Mouse (Mus musculus) kidney, postnatal 0 days (tissue): Measurements from ENCODE around the gene Uchl1. TPM values are rescaled to one million over a fixed set of nuclear protein-coding genes. Genes with fewer than 3 reads are reported as not detected.

Experiments used
- ATAC-seq: fragments of 200-750 bp; cut with Nextera tagmentation; replicated peaks from 2 replicates; pipeline ENCODE4 v1.8.0; 2017; ENCODE audit warnings: low read depth, moderate number of reproducible peaks, moderate TSS enrichment, moderate library complexity; ENCODE audit not compliant: low FRiP score
- DNase-seq: peaks from one replicate; pipeline ENCODE4 v3.0.0-alpha.2; 2016; ENCODE audit warnings: low spot score
- H3K27ac ChIP-seq: fragments of 300-500 bp; sonication (generic); 2 replicates; pipeline ENCODE4 v1.5.1; 2014; ENCODE audit warnings: mild to moderate bottlenecking
- H3K27me3 ChIP-seq: fragments of 300-500 bp; sonication (generic); 2 replicates; pipeline ENCODE4 v1.6.1; 2014; ENCODE audit warnings: low read length, mixed read lengths; ENCODE audit not compliant: insufficient read depth
- H3K36me3 ChIP-seq: fragments of 300-500 bp; sonication (generic); 2 replicates; pipeline ENCODE4 v1.6.1; 2014; ENCODE audit warnings: low read length, mixed read lengths; ENCODE audit not compliant: insufficient read depth
- H3K4me1 ChIP-seq: fragments of 300-500 bp; sonication (generic); replicated peaks from 2 replicates; pipeline ENCODE4 v1.6.1; 2014; ENCODE audit warnings: antibody characterized with exemption, low read length, mixed read lengths; ENCODE audit not compliant: insufficient read depth
- H3K4me2 ChIP-seq: fragments of 300-500 bp; sonication (generic); 2 replicates; pipeline ENCODE4 v1.6.1; 2014; ENCODE audit warnings: mild to moderate bottlenecking, low read length, moderate library complexity, mixed read lengths
- H3K4me3 ChIP-seq: fragments of 300-500 bp; sonication (generic); replicated peaks from 2 replicates; pipeline ENCODE4 v1.5.1; 2014; ENCODE audit warnings: low read depth, low read length
- H3K9ac ChIP-seq: fragments of 300-500 bp; sonication (generic); 2 replicates; pipeline ENCODE4 v1.6.1; 2014; ENCODE audit warnings: low read depth, low read length
- H3K9me3 ChIP-seq: fragments of 300-500 bp; sonication (generic); replicated peaks from 2 replicates; pipeline ENCODE4 v1.6.1; 2016; ENCODE audit warnings: low read length, inconsistent platforms, mixed read lengths
- CTCF ChIP-seq: IDR thresholded peaks from 2 replicates; pipeline ENCODE4 v1.5.1; 2016; ENCODE audit warnings: antibody characterized with exemption, low read depth, mild to moderate bottlenecking, moderate library complexity
- WGBS: fragments of 180-500 bp; shearing (Covaris S2); extraction: QIAGEN DNeasy Blood & Tissue Kit; methylation state at CpG from one replicate; pipeline ENCODE4 v1.1.7; 2014; 5-methylcytosine and 5-hydroxymethylcytosine counted together
- polyA plus RNA-seq: library from polyadenylated mRNA; unstranded; fragments of >200 nt; fragmentation: Nextera tagmentation; extraction: Ambion mirVana; gene quantifications from 2 replicates; pipeline ENCODE4 v1.2.1, GENCODE M21; 2015

Gene Uchl1
- polyA plus RNA-seq, 1 experiment from 2014 or later: 63.3 TPM

DNA sequence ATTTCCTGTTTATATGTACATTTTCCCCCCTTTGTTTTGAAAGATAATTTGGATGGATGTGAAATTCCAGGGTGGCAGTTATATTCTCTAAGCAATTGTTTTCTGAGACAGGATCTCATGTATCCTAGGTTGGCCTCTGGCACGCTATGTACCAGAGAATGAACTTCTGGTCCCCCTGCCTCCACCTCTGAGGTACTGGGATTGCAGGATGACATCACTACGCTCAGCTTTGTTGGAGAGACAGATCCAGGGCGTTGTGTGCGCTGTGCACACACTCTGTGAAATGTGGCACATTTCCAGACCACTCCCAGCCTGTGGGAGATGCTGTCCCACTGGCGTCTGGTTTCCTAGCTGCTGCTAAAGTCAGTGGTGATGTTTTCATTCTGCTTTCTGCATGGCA, 21.7 kb upstream of the Uchl1 start:
- ATAC-seq: no peak
- Histone ChIP-seq H3K27me3 (no peaks in the 10 kb centered on the region), H3K36me3 (no peaks in the 10 kb centered on the region), H3K4me1 (no peaks in the 10 kb centered on the region), H3K9ac (no peak overlapping the region), H3K27ac (0 out of 2 replicates have a peak overlapping the region, but pooled peaks have one; percentile 19), H3K4me2 (0 out of 2 replicates have a peak overlapping the region, but pooled peaks have one; percentile 6), H3K9me3 (no peaks in the 10 kb centered on the region), H3K4me3 (no peak overlapping the region)
- 21% methylated on average over 5 of the region's 5 CpGs for whole genome bisulfite sequencing
- peak; percentile 86 for DNase-seq
- TF ChIP-seq CTCF: no peak

DNA sequence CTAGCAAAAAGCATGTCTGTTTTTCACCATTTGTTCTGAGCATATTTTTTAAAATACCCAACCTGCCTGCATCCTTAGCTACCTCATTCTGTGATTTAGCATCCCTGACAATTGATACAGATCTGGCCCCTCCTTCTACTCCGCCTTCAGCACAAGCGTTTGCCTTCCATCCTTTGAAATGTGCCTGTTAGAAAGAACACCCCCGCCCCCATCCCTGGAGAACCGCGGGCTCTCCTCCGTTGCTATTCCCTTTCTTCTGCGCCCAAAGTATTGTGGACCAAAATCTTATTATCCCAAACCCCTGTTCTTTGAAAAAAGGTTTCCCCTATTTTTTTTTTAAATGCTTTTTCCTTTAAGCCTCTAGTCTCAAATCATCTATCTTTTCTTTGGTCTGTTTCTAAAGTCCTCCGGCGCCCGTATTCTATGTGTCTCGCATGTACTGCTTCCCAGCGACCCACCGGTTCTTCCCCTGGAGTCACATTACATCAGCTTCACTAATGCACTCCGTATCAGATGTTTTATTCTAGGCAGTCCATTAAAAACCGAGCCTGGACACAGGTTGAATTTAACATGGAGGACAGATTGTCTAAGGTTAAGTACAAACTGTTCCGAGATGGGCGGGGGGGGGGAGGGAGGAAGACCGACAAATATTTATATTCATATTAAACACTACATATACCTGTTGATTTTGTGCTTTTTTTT, 551 bp upstream of the Uchl1 start:
- no peak for ATAC-seq
- H3K27ac ChIP-seq: no peak overlapping the region
- H3K9me3 ChIP-seq: no peaks in the 10 kb centered on the region
- no peaks in the 10 kb centered on the region for H3K36me3 ChIP-seq
- no peak for DNase-seq
- peak overlapping the region; percentile 49 for H3K4me3 ChIP-seq
- TF ChIP-seq CTCF: no peak
- peaks cover 9% of the 10 kb centered on the region; the same call in 1 of the 2 replicates for H3K4me1 ChIP-seq
- H3K9ac ChIP-seq: no peak overlapping the region
- peaks cover 10% of the 10 kb centered on the region; the same call in 1 of the 2 replicates for H3K27me3 ChIP-seq
- WGBS: under 1% methylated on average over 18 of the region's 18 CpGs
- peak overlapping the region; percentile 94 for H3K4me2 ChIP-seq

DNA sequence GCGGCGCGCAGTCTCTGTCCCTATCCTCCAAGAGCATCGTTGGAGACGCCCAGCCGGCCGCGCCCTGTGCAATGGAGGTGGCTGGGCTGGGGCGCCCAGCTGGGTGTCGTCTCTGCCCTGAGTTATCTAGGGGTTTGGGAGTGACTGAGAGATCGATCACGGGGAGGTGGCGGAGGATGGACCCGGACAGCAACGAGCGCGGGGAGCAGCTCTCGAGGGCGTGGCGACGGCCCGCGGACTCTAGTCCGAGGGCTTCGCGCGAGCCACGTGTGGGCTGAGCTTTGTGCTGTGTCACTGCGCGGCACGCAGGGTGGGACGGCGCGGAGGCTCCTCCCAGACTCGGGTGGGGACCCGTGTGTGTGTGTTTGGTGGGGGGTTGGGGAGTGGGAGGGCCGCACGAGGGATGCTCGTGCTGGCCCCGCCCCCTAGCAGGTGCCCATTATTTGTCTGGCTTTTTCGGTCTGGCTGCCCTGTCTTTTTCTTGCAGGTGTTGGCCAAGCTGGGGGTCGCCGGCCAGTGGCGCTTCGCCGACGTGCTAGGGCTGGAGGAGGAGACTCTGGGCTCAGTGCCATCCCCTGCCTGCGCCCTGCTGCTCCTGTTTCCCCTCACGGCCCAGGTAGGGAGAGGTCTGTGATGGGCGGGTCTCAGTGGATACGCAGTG, 696 bp downstream of the Uchl1 start:
- TF ChIP-seq CTCF: no peak
- Histone ChIP-seq H3K36me3 (no peaks in the 10 kb centered on the region), H3K4me1 (peaks cover 9% of the 10 kb centered on the region; the same call in 1 of the 2 replicates), H3K9ac (peak overlapping the region; percentile 40; the same call in 1 of the 2 replicates), H3K27me3 (peaks cover 10% of the 10 kb centered on the region; the same call in 1 of the 2 replicates), H3K9me3 (no peaks in the 10 kb centered on the region), H3K4me2 (peak overlapping the region; percentile 94), H3K27ac (no peak overlapping the region), H3K4me3 (peak overlapping the region; percentile 49)
- peak; percentile 82; the same call in 1 of the 2 replicates for ATAC-seq
- no peak for DNase-seq
- under 1% methylated on average over 51 of the region's 51 CpGs for WGBS

DNA sequence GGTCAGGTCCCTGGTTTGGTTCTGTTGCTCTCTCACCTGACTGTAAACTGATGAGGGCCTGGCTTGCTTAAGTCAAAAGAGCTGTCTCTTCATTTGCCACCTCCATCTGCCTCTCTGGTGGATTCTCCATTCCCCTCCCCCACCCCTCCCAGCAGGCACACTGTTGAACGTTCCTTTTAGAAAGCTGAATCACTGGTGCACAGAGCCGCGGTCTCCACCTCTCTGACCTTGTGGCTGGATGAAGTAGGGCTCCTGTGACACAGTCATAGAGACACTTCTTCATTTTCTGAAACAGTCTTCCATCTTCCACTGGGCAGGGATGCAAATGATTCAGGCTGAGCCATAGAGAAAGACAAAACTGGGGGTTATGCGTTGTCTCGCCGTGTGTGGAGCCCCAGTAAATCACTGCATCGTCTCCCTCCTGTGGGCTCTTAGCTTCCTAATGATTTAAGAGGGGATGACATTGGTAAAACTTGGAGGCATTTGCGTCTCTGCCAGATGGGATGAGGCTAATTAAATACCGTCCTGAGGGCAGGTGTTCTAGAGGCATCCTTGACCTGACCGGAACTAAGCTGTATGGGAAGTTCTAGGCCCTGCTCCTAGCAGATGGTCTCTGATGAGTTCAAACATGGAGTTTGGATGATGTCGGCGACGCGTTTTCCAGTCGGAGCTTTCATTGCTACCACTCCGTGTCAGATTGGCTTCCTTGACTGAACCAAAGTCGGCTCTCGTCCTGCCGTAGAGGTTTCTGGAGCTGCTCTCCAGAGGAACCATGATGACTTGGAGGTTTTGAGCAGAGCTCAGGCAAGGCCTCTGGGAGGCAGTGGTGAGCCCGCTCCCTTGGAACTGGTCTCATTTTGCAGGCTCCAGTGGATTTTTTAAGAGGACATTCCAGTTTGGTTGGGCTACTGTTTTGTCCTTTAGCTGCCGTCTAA, 1.8 kb downstream of the Uchl1 start:
- Histone ChIP-seq H3K4me3 (no peak overlapping the region), H3K36me3 (no peaks in the 10 kb centered on the region), H3K4me2 (peak overlapping the region; percentile 94; the same call in 1 of the 2 replicates), H3K27me3 (peaks cover 10% of the 10 kb centered on the region; the same call in 1 of the 2 replicates), H3K4me1 (peaks cover 9% of the 10 kb centered on the region; the same call in 1 of the 2 replicates), H3K9ac (no peak overlapping the region), H3K9me3 (no peaks in the 10 kb centered on the region), H3K27ac (no peak overlapping the region)
- WGBS: 66% methylated on average over 21 of the region's 21 CpGs
- DNase-seq: no peak
- TF ChIP-seq CTCF: peak; percentile 37; the same call in 1 of the 2 replicates
- no peak for ATAC-seq

DNA sequence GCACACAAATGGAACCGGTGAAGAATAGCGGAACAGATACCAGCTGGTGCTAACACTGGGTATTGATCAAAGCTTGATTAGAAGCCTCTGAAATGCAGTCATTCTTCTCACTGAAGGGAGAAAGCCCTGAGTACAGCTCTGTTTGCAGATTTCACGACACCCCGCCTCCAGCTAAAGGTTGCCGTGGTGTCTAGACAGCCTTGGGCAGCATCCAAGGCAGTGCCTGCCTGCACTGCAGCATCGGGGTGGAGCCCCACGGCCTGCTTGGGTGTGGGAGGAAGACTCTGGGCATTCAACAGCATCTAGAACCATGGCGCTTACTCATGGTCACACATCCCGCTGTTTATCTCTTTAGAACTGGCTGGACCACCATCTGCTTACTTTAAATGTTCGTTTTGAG, 3.3 kb downstream of the Uchl1 start:
- Histone ChIP-seq H3K36me3 (no peaks in the 10 kb centered on the region), H3K27ac (no peak overlapping the region), H3K27me3 (peaks cover 10% of the 10 kb centered on the region; the same call in 1 of the 2 replicates), H3K4me2 (no peak overlapping the region), H3K9me3 (no peaks in the 10 kb centered on the region), H3K9ac (no peak overlapping the region), H3K4me3 (no peak overlapping the region), H3K4me1 (peaks cover 9% of the 10 kb centered on the region; the same call in 1 of the 2 replicates)
- ATAC-seq (no peak), DNase-seq (no peak)
- WGBS: 69% methylated on average over 10 of the region's 10 CpGs
- no peak for TF ChIP-seq CTCF
